Comparison of ENCODE assay signal across 10 mouse cellular contexts in the genomic region with DNA sequence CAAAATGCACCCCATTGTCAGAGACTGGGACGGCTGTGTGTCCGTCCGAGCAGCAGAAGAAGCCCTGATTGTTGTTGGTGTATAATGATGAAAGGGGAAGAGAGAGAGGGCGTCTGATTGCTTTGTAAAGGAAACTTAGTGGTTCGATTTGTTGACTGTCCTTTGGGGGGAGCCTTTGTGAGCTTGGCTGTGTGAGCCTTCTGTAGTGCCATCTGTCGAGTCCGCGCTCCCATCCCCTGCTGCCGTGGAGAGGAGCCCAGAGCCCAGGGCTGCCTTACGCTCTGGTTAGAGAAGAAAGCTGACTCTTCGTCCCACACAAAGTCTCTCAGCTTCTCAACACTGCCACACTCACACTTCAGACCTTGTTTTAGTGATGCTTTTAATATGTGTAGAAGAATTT. TPM values are rescaled to one million over a fixed set of nuclear protein-coding genes. Genes with fewer than 3 reads are reported as not detected.
A peak's percentile ranks its signal among the peaks of the same experiment; 100 is the strongest.
DNase-seq lines count a peak whose midpoint lies in the region; ATAC-seq and TF ChIP-seq lines count a peak whose summit lies in the region.
"Had no signal": no experiment of that assay in that cellular context is flagged by ENCODE, and none has a peak within 500 bp of the region (broad histone marks: within the 10 kb centered on the region; RNA-seq: fewer than 3 reads in every experiment).

No protein-coding gene starts in this region.

- H3K36me3 ChIP-seq in forebrain, embryonic 11.5 days (ENCODE audit: control insufficient read depth, insufficient read depth, low read length): peaks cover 17% of the 10 kb centered on the region
- peaks cover 29% of the 10 kb centered on the region for H3K36me3 ChIP-seq in hindbrain, embryonic 16.5 days (ENCODE audit: control insufficient read depth, insufficient read depth, low read length)
- H3K36me3 ChIP-seq in midbrain, embryonic 10.5 days: peaks cover 100% of the 10 kb centered on the region
- H3K36me3 ChIP-seq in stomach, postnatal 0 days (ENCODE audit: control insufficient read depth, insufficient read depth, low read length): peaks cover 22% of the 10 kb centered on the region
- peaks cover 91% of the 10 kb centered on the region for H3K36me3 ChIP-seq in limb, embryonic 10.5 days

- DNase-seq in forebrain, embryonic 11.5 days (ENCODE audit: low spot score): no peak
- DNase-seq in midbrain, embryonic 10.5 days (ENCODE audit: low spot score): peak; percentile 29
- DNase-seq in stomach, postnatal 0 days (ENCODE audit: low spot score): no peak
- DNase-seq in limb, embryonic 10.5 days (ENCODE audit: low spot score): no peak
- no peak for DNase-seq in kidney, adult 18-20 months
- no peak for DNase-seq in urinary bladder, postnatal 25 days (ENCODE audit: low spot score)
- DNase-seq: lung, postnatal 36 days had no signal

- 59% methylated on average over 11 of the region's 11 CpGs for WGBS in forebrain, embryonic 11.5 days
- WGBS in hindbrain, embryonic 16.5 days: 28% methylated on average over 11 of the region's 11 CpGs
- WGBS in midbrain, embryonic 10.5 days: 67% methylated on average over 11 of the region's 11 CpGs
- WGBS in stomach, postnatal 0 days: 84% methylated on average over 11 of the region's 11 CpGs
- WGBS in limb, embryonic 10.5 days: 86% methylated on average over 11 of the region's 11 CpGs

- ATAC-seq in forebrain, embryonic 11.5 days (replicated peaks; ENCODE audit: low FRiP score): peak; percentile 61; the same call in 1 of the 2 replicates
- peak; percentile 60; the same call in 1 of the 2 replicates for ATAC-seq in hindbrain, embryonic 16.5 days
- no peak for ATAC-seq in stomach, postnatal 0 days (ENCODE audit: low FRiP score, low TSS enrichment)
- ATAC-seq: intestine, embryonic 16.5 days had no signal

- H3K27ac ChIP-seq in forebrain, embryonic 11.5 days (ENCODE audit: low read depth, low read length): peak overlapping the region; percentile 66; the same call in 1 of the 2 replicates
- H3K27ac ChIP-seq in hindbrain, embryonic 16.5 days (ENCODE audit: low read depth, low read length): peak overlapping the region; percentile 63; the same call in 1 of the 2 replicates
- peak overlapping the region; percentile 76 for H3K27ac ChIP-seq in midbrain, embryonic 10.5 days (replicated peaks)
- 0 out of 2 replicates have a peak overlapping the region, but pooled peaks have one; percentile 8 for H3K27ac ChIP-seq in stomach, postnatal 0 days (replicated peaks)
- H3K27ac ChIP-seq in limb, embryonic 10.5 days: no peak overlapping the region
- H3K27ac ChIP-seq: embryonic facial prominence, embryonic 15.5 days had no signal

- H3K4me1 ChIP-seq in forebrain, embryonic 11.5 days (replicated peaks; ENCODE audit: control insufficient read depth, insufficient read depth, low read length): peaks cover 9% of the 10 kb centered on the region; the same call in 1 of the 2 replicates
- H3K4me1 ChIP-seq in hindbrain, embryonic 16.5 days (ENCODE audit: control insufficient read depth, insufficient read depth, low read depth, low read length): peaks cover 15% of the 10 kb centered on the region
- no peaks in the 10 kb centered on the region; the same call in 1 of the 2 replicates for H3K4me1 ChIP-seq in midbrain, embryonic 10.5 days
- H3K4me1 ChIP-seq in stomach, postnatal 0 days (replicated peaks; ENCODE audit: control insufficient read depth, insufficient read depth): peaks cover 4% of the 10 kb centered on the region; the same call in 1 of the 2 replicates
- H3K4me1 ChIP-seq in limb, embryonic 10.5 days: no peaks in the 10 kb centered on the region

- H3K27me3 ChIP-seq in forebrain, embryonic 11.5 days (ENCODE audit: control insufficient read depth, insufficient read depth, low read length): no peaks in the 10 kb centered on the region
- H3K27me3 ChIP-seq in hindbrain, embryonic 16.5 days (replicated peaks; ENCODE audit: control insufficient read depth, insufficient read depth, low read length): no peaks in the 10 kb centered on the region
- H3K27me3 ChIP-seq in midbrain, embryonic 10.5 days (ENCODE audit: low read depth, poor library complexity, severe bottlenecking): no peaks in the 10 kb centered on the region
- no peaks in the 10 kb centered on the region for H3K27me3 ChIP-seq in stomach, postnatal 0 days (ENCODE audit: control insufficient read depth, insufficient read depth, low read length)
- no peaks in the 10 kb centered on the region for H3K27me3 ChIP-seq in limb, embryonic 10.5 days (ENCODE audit: low read depth, poor library complexity, severe bottlenecking)
- H3K27me3 ChIP-seq: embryonic facial prominence, embryonic 15.5 days had no signal

- no peak overlapping the region for H3K4me3 ChIP-seq in forebrain, embryonic 11.5 days (ENCODE audit: low read depth, low read length)
- no peak overlapping the region for H3K4me3 ChIP-seq in hindbrain, embryonic 16.5 days (ENCODE audit: low read length)
- H3K4me3 ChIP-seq in midbrain, embryonic 10.5 days: no peak overlapping the region
- H3K4me3 ChIP-seq in stomach, postnatal 0 days (ENCODE audit: low read depth, low read length): no peak overlapping the region
- H3K4me3 ChIP-seq in limb, embryonic 10.5 days: no peak overlapping the region
- H3K4me3 ChIP-seq: embryonic facial prominence, embryonic 15.5 days had no signal

- H3K9me3 ChIP-seq in forebrain, embryonic 11.5 days (ENCODE audit: control insufficient read depth, low read length): no peaks in the 10 kb centered on the region
- H3K9me3 ChIP-seq in hindbrain, embryonic 16.5 days (ENCODE audit: control insufficient read depth, low read length): no peaks in the 10 kb centered on the region
- no peaks in the 10 kb centered on the region for H3K9me3 ChIP-seq in midbrain, embryonic 10.5 days (replicated peaks)
- H3K9me3 ChIP-seq in stomach, postnatal 0 days (ENCODE audit: control insufficient read depth, low read length): no peaks in the 10 kb centered on the region
- H3K9me3 ChIP-seq in limb, embryonic 10.5 days (replicated peaks): no peaks in the 10 kb centered on the region
- H3K9me3 ChIP-seq: embryonic facial prominence, embryonic 15.5 days had no signal

- TF ChIP-seq EP300 in stomach, postnatal 0 days (optimal IDR thresholded peaks at IDR 0.05): no peak

- no peak overlapping the region for H3K9ac ChIP-seq in forebrain, embryonic 11.5 days (ENCODE audit: low read length)
- H3K9ac ChIP-seq in hindbrain, embryonic 16.5 days (ENCODE audit: low read depth, low read length): no peak overlapping the region
- H3K9ac ChIP-seq in stomach, postnatal 0 days (ENCODE audit: low read length): no peak overlapping the region
- H3K9ac ChIP-seq: embryonic facial prominence, embryonic 15.5 days had no signal

- TF ChIP-seq CTCF in stomach, postnatal 0 days (IDR thresholded peaks at IDR 0.05; ENCODE audit: low read depth): no peak

- H3K4me2 ChIP-seq in forebrain, embryonic 11.5 days (ENCODE audit: low read depth, low read length, severe bottlenecking): no peak overlapping the region
- H3K4me2 ChIP-seq in hindbrain, embryonic 16.5 days (ENCODE audit: low read length): no peak overlapping the region
- no peak overlapping the region for H3K4me2 ChIP-seq in stomach, postnatal 0 days (replicated peaks; ENCODE audit: low read depth)
- H3K4me2 ChIP-seq: embryonic facial prominence, embryonic 15.5 days had no signal

RNA-seq across cellular contexts. Expression of gene Trit1, which starts 36.8 kb away (rescaled TPM):
- polyA plus RNA-seq in forebrain, embryonic 11.5 days (2014; fragmentation: Nextera tagmentation; extraction: Ambion mirVana): 21.6 and 24.4 TPM in 2 replicates
- polyA plus RNA-seq in hindbrain, embryonic 16.5 days (2015; fragmentation: Nextera tagmentation; extraction: Ambion mirVana): 21.4 and 21.5 TPM in 2 replicates
- polyA plus RNA-seq in midbrain, embryonic 10.5 days (2016; fragmentation: Nextera tagmentation; extraction: Ambion mirVana): 27.6 and 28.2 TPM in 2 replicates
- polyA plus RNA-seq in stomach, postnatal 0 days (2015; fragmentation: Nextera tagmentation; extraction: Ambion mirVana): 11.6 and 12.0 TPM in 2 replicates
- polyA plus RNA-seq in limb, embryonic 10.5 days (2016; fragmentation: Nextera tagmentation; extraction: Ambion mirVana): 17.7 and 17.8 TPM in 2 replicates

RNA-seq across cellular contexts. Expression of gene Bmp8b, which starts 51.8 kb away (rescaled TPM):
- polyA plus RNA-seq in forebrain, embryonic 11.5 days (2014; fragmentation: Nextera tagmentation; extraction: Ambion mirVana): 0.20 and 0.24 TPM in 2 replicates
- 0.56 and 0.58 TPM in 2 replicates for polyA plus RNA-seq in hindbrain, embryonic 16.5 days (2015; fragmentation: Nextera tagmentation; extraction: Ambion mirVana)
- 0.07 and 0.09 TPM in 2 replicates for polyA plus RNA-seq in midbrain, embryonic 10.5 days (2016; fragmentation: Nextera tagmentation; extraction: Ambion mirVana)
- polyA plus RNA-seq in stomach, postnatal 0 days (2015; fragmentation: Nextera tagmentation; extraction: Ambion mirVana): 0.21 and 0.25 TPM in 2 replicates
- polyA plus RNA-seq in limb, embryonic 10.5 days (2016; fragmentation: Nextera tagmentation; extraction: Ambion mirVana): 0.16 and 0.29 TPM in 2 replicates

RNA-seq across cellular contexts. Expression of gene Mycl, which starts 57.7 kb away (rescaled TPM):
- 66.8 and 69.5 TPM in 2 replicates for polyA plus RNA-seq in forebrain, embryonic 11.5 days (2014; fragmentation: Nextera tagmentation; extraction: Ambion mirVana)
- 34.1 and 44.7 TPM in 2 replicates for polyA plus RNA-seq in hindbrain, embryonic 16.5 days (2015; fragmentation: Nextera tagmentation; extraction: Ambion mirVana)
- 82.4 and 92.7 TPM in 2 replicates for polyA plus RNA-seq in midbrain, embryonic 10.5 days (2016; fragmentation: Nextera tagmentation; extraction: Ambion mirVana)
- 14.2 and 17.4 TPM in 2 replicates for polyA plus RNA-seq in stomach, postnatal 0 days (2015; fragmentation: Nextera tagmentation; extraction: Ambion mirVana)
- polyA plus RNA-seq in limb, embryonic 10.5 days (2016; fragmentation: Nextera tagmentation; extraction: Ambion mirVana): 25.5 and 28.6 TPM in 2 replicates
